Mouse (Mus musculus) liver, embryonic 13.5 days (tissue): ENCODE measurements around the gene Arpc5. TPM values are rescaled to one million over a fixed set of nuclear protein-coding genes. Genes with fewer than 3 reads are reported as not detected.

Experiments used
- ATAC-seq: fragments of 200-750 bp; cut with Nextera tagmentation; 2 replicates; pipeline ENCODE4 v1.8.0; 2017; ENCODE audit warnings: low read depth, mild to moderate bottlenecking, moderate number of reproducible peaks, moderate library complexity
- DNase-seq: peaks from one replicate; pipeline ENCODE4 v3.0.0; 2022
- H3K27ac ChIP-seq: fragments of 300-500 bp; sonication (generic); 2 replicates; pipeline ENCODE4 v1.5.1; 2015; ENCODE audit warnings: moderate library complexity, mild to moderate bottlenecking, inconsistent platforms
- H3K27me3 ChIP-seq: fragments of 300-500 bp; sonication (generic); 2 replicates; pipeline ENCODE4 v1.6.1; 2015; ENCODE audit warnings: mild to moderate bottlenecking, inconsistent platforms
- H3K36me3 ChIP-seq: fragments of 300-500 bp; sonication (generic); 2 replicates; pipeline ENCODE4 v1.6.1; 2015; ENCODE audit warnings: mild to moderate bottlenecking, inconsistent platforms
- H3K4me1 ChIP-seq: fragments of 300-500 bp; sonication (generic); replicated peaks from 2 replicates; pipeline ENCODE4 v1.6.1; 2015; ENCODE audit warnings: inconsistent platforms
- H3K4me2 ChIP-seq: fragments of 300-500 bp; sonication (generic); 2 replicates; pipeline ENCODE4 v1.6.1; 2015; ENCODE audit warnings: inconsistent platforms, mild to moderate bottlenecking, moderate library complexity
- H3K4me3 ChIP-seq: fragments of 300-500 bp; sonication (generic); replicated peaks from 2 replicates; pipeline ENCODE4 v1.5.1; 2015; ENCODE audit warnings: mild to moderate bottlenecking, inconsistent platforms
- H3K9ac ChIP-seq: fragments of 300-500 bp; sonication (generic); 2 replicates; pipeline ENCODE4 v1.6.1; 2015; ENCODE audit warnings: mild to moderate bottlenecking, inconsistent platforms
- H3K9me3 ChIP-seq: fragments of 300-500 bp; sonication (generic); replicated peaks from 2 replicates; pipeline ENCODE4 v1.6.1; 2016; ENCODE audit warnings: inconsistent platforms
- WGBS: fragments of 180-500 bp; shearing (Covaris S2); methylation state at CpG from one replicate; pipeline ENCODE4 v1.1.7; 2015; ENCODE audit not compliant: insufficient replicate concordance; 5-methylcytosine and 5-hydroxymethylcytosine counted together
- polyA plus RNA-seq: library from polyadenylated mRNA; unstranded; fragments of >200 nt; fragmentation: Nextera tagmentation; extraction: Ambion mirVana; gene quantifications from 2 replicates; pipeline ENCODE4 v1.2.1, GENCODE M21; 2015

The Arpc5 gene
- polyA plus RNA-seq, 1 experiment from 2014 or later, result 169 TPM

DNA sequence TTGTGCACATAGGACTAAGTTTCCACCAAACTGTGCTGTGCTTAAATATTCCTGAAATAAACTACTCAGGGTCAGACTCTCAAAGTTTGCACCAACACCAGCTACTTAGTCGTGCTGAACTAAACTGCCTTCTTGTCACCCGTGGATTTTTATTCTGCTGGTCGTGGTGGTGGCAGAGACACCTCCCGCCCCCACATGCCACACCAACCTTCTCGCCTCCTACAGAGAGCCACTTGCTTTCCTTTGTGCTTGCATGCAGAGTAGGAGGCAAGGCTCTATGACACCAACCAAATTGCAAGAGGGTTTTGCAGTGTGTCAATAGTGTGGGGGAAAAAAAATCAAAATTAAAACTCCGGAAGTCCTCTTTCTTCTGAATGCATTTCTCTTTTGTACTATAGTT lies 53.2 kb downstream of the Arpc5 start:
- H3K9me3 ChIP-seq, result no peaks in the 10 kb centered on the region
- H3K9ac ChIP-seq, result no peak overlapping the region
- no peaks in the 10 kb centered on the region for H3K27me3 ChIP-seq
- H3K4me1 ChIP-seq, result peaks cover 14% of the 10 kb centered on the region
- no peak overlapping the region for H3K4me3 ChIP-seq
- no peak for ATAC-seq
- 66% methylated on average over 6 of the region's 6 CpGs for WGBS
- no peak for DNase-seq
- no peak overlapping the region for H3K4me2 ChIP-seq
- no peaks in the 10 kb centered on the region for H3K36me3 ChIP-seq
- H3K27ac ChIP-seq, result no peak overlapping the region

DNA sequence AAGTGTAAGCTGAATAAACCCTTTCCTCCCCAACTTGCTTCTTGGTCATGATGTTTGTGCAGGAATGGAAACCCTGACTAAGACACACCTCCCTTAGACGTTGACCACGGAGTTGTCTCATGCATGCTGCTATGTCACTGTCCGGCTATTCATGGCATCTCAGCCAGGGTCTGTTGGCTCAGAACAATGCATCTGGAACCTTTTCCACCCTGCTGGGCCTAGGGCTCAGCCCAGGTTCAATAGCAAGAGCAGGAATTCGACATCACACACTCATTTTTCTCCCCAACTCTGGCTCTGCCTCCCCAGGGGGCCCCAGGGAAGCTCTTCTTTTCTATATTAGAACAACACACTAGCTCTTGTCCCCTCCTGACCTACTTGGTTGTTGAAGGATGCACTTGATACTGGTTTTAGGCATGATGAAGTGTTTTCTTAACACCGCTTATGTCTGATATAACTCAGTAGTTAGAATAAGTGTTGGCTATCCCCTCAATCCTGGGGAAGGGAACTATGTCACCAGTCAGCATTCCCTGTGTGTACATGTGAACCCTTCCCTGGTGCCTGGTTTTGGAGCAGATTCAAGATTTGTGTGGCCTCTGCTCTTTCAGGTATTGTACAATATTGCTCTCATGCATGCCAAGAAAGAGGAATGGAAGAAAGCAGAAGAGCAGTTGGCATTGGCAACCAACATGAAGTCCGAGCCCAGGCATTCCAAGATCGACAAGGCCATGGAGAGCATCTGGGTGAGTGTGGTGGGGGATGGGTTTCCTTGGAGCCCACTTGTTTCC lies 54.8 kb downstream of the Arpc5 start:
- Histone ChIP-seq H3K4me1 (0 out of 2 replicates have a peak, but pooled peaks cover 3% of the 10 kb centered on the region), H3K36me3 (no peaks in the 10 kb centered on the region), H3K4me2 (no peak overlapping the region), H3K9ac (no peak overlapping the region), H3K9me3 (no peaks in the 10 kb centered on the region), H3K27ac (no peak overlapping the region), H3K4me3 (no peak overlapping the region), H3K27me3 (no peaks in the 10 kb centered on the region)
- 66% methylated on average over 7 of the region's 7 CpGs for WGBS
- DNase-seq, result no peak
- no peak for ATAC-seq

- ATAC-seq, result no peak
- no peak overlapping the region for H3K9ac ChIP-seq
- H3K36me3 ChIP-seq, result no peaks in the 10 kb centered on the region
- WGBS, result 62% methylated on average over 4 of the region's 4 CpGs
- DNase-seq, result no peak
- H3K27me3 ChIP-seq, result no peaks in the 10 kb centered on the region
- no peaks in the 10 kb centered on the region for H3K9me3 ChIP-seq
- no peak overlapping the region for H3K4me3 ChIP-seq
- H3K4me2 ChIP-seq, result no peak overlapping the region
- 0 out of 2 replicates have a peak, but pooled peaks cover 2% of the 10 kb centered on the region for H3K4me1 ChIP-seq
- H3K27ac ChIP-seq, result no peak overlapping the region
Observed at GRCm38 (mm10) chr1:152821746-152822145, 55.4 kb downstream of the Arpc5 start.

DNA sequence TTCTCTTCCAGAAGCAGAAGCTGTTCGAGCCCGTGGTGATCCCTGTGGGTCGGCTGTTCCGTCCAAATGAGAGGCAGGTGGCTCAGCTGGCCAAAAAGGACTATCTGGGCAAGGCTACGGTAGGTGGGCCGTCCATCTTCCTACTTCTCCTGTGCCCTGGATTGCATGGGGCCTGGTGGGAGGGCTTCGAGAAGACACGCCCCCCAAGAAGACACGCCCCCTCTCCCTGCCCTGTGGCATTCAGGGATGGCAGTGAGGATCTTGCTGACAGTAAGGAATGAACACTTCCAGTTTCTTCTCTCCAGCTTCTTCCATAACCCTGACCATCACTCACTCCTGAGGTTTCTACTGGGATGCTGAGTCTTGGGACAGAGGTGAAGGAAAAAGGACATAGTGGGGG lies 57.9 kb downstream of the Arpc5 start:
- Histone ChIP-seq H3K4me2 (no peak overlapping the region), H3K27me3 (no peaks in the 10 kb centered on the region), H3K9ac (no peak overlapping the region), H3K36me3 (no peaks in the 10 kb centered on the region), H3K9me3 (no peaks in the 10 kb centered on the region), H3K4me3 (no peak overlapping the region), H3K27ac (no peak overlapping the region), H3K4me1 (no peaks in the 10 kb centered on the region)
- 70% methylated on average over 9 of the region's 9 CpGs for WGBS
- DNase-seq (no peak), ATAC-seq (no peak)

Other genes starting within 250 kb of the Arpc5 start
- not detected in 2 replicates for gene Apobec4, start 16.0 kb upstream of the Arpc5 start, polyA plus RNA-seq
- 11.8 and 13.3 TPM in 2 replicates for gene Rgl1, start 191 bp upstream of the Arpc5 start, polyA plus RNA-seq
- 8.6 and 10.1 TPM in 2 replicates for gene Ncf2, start 33.7 kb downstream of the Arpc5 start, polyA plus RNA-seq
- 9.5 and 12.2 TPM in 2 replicates for gene Smg7, start 136.1 kb downstream of the Arpc5 start, polyA plus RNA-seq
- 0.09 and 0.17 TPM in 2 replicates for gene Nmnat2, start 188.5 kb downstream of the Arpc5 start, polyA plus RNA-seq